Mouse (Mus musculus) lung, postnatal 10 days (tissue): ENCODE data around the gene Gm3453.
"Not testable (repeated sequence)": the region's sequence is repeated elsewhere in the genome, so short reads cannot be mapped to it uniquely, and the experiment has no call there.

ENCODE experiments used
- DNase-seq: peaks from one replicate; pipeline ENCODE4 v3.0.0; 2021

Gene Gm3453

GRCm38 (mm10) chr14:5979037-5979436 lies at the start of gene Gm3453:
Gene Gm3453, minus strand, starts transcription at chr14:5979137.
- not testable (repeated sequence) for DNase-seq

- DNase-seq = not testable (repeated sequence)
Measured at GRCm38 (mm10) chr14:5987136-5987535, 8.2 kb upstream of the Gm3453 start.

- not testable (repeated sequence) for DNase-seq
Measured at GRCm38 (mm10) chr14:5962441-5962840, 16.5 kb downstream of the Gm3453 start.

- not testable (repeated sequence) for DNase-seq
Measured at GRCm38 (mm10) chr14:5961635-5962034, 17.3 kb downstream of the Gm3453 start, which contains the start of gene Gm3248. Gene Gm3248, minus strand, starts transcription at chr14:5961745.

- DNase-seq = not testable (repeated sequence)
Measured at GRCm38 (mm10) chr14:5961102-5961501, 17.8 kb downstream of the Gm3453 start.

GRCm38 (mm10) chr14:5960479-5960878 lies 18.5 kb downstream of the Gm3453 start:
- DNase-seq = not testable (repeated sequence)

- peak; percentile 1 for DNase-seq
Measured at GRCm38 (mm10) chr14:5923276-5923675, 55.7 kb downstream of the Gm3453 start.
